Mouse (Mus musculus): ENCODE measurements around the gene Rtp2.

Gene Rtp2

GRCm38 (mm10) chr16:23887910-23888579 lies 44.1 kb downstream of the Rtp2 start:
- no peak for DNase-seq

- no peak for DNase-seq
Measured at GRCm38 (mm10) chr16:23885098-23885497, 47.1 kb downstream of the Rtp2 start.
